Mouse (Mus musculus): ENCODE results near the gene Dll4. TPM values are rescaled to one million over a fixed set of nuclear protein-coding genes. Genes with fewer than 3 reads are reported as not detected.

Dll4 gene
- total and polyA plus RNA-seq, 3 experiments: 0.18 TPM; not detected in 2

DNA sequence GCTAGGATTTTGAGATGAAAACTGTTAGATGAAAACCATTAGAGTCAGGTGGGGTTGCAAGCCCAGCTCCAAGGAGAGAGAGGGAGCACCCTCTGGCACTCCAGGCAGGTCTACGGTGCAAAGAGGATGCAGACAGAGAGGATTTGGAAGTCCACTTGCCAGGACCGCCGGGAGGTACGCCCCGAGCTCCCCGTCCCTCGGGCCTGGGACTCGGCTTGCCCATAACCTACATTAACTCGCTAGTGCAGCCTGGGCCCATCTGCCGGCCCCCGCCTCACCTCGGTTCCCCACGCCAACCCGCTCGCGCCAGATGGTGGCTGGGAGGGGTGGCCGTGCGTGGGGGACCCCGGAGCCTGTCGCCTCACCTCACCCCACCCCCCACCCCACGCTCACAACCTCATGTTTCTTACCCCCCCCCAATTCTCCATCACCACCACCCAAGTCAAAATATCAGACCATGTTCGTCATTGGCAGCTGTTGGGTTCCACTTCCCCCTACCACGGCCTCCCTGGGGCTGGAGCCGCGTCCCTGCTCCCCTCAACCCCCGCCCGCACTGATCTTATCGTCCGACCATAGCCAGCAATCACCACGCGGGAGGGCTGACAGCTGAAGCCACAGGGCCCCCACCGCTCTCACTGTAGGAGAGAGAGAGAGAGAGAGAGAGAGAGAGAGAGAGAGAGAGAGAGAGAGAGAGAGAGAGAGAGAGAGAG lies 1.6 kb upstream of the Dll4 start:
- DNase-seq (ENCODE audit: low read depth, low spot score): peak; percentile 58
- no peaks in the 10 kb centered on the region for H3K79me2 ChIP-seq (ENCODE audit: control insufficient read depth, insufficient read depth, low read length, poor library complexity)
- H3K9ac ChIP-seq (ENCODE audit: control insufficient read depth, low read depth, low read length, poor library complexity, severe bottlenecking): peak overlapping the region; percentile 48
- peak overlapping the region; percentile 43 to 73; a peak in 3 of 4 replicates for H3K4me3 ChIP-seq (ENCODE audit: control insufficient read depth in 1 of 2, insufficient read depth in 1 of 2, low read depth in 2 of 2, low read length in 2 of 2)
- no peaks in the 10 kb centered on the region; a peak in 1 of 4 replicates for H3K36me3 ChIP-seq (ENCODE audit: control insufficient read depth in 1 of 2, insufficient read depth in 2 of 2, low read length in 2 of 2)
- peaks cover 12 to 20% of the 10 kb centered on the region in 2 experiments for H3K27me3 ChIP-seq (ENCODE audit: control insufficient read depth in 1 of 2, insufficient read depth in 2 of 2, low read length in 2 of 2)
- no peak overlapping the region for H3K27ac ChIP-seq (ENCODE audit: control insufficient read depth, low read depth, low read length)
- no peaks in the 10 kb centered on the region for H3K9me3 ChIP-seq (replicated peaks; ENCODE audit: insufficient read depth, low read length)
- peaks cover 4 to 19% of the 10 kb centered on the region in 2 experiments; a peak in 3 of 4 replicates for H3K4me1 ChIP-seq (ENCODE audit: control insufficient read depth in 1 of 2, insufficient read depth in 2 of 2, low read length in 2 of 2)
- TF ChIP-seq TAL1 (IDR thresholded peaks at IDR 0.05; ENCODE audit: low read length) (no peak), MYC (IDR thresholded peaks at IDR 0.05; ENCODE audit: low read depth, low read length) (no peak), KAT2A (conservative IDR thresholded peaks at IDR 0.05; ENCODE audit: low read depth, low read length) (no peak), MYB (IDR thresholded peaks at IDR 0.05; ENCODE audit: low read depth, low read length) (no peak), RAD21 (IDR thresholded peaks at IDR 0.05; ENCODE audit: low read depth, low read length) (no peak), TCF12 (IDR thresholded peaks at IDR 0.05; ENCODE audit: low read depth, low read length) (no peak), MAZ (IDR thresholded peaks at IDR 0.05; ENCODE audit: low read depth, low read length) (peak; percentile 98), ETS1 (IDR thresholded peaks at IDR 0.05; ENCODE audit: low read depth, low read length) (peak; percentile 54), ZKSCAN1 (IDR thresholded peaks at IDR 0.05; ENCODE audit: low read depth, low read length) (no peak), EP300 (IDR thresholded peaks at IDR 0.05; ENCODE audit: low read depth in 1 of 2, low read length in 2 of 2) (0 out of 4 replicates have a peak, but pooled peaks have one; percentile 10 to 19), MXI1 (IDR thresholded peaks at IDR 0.05; ENCODE audit: low read depth, low read length) (peak; percentile 50)

DNA sequence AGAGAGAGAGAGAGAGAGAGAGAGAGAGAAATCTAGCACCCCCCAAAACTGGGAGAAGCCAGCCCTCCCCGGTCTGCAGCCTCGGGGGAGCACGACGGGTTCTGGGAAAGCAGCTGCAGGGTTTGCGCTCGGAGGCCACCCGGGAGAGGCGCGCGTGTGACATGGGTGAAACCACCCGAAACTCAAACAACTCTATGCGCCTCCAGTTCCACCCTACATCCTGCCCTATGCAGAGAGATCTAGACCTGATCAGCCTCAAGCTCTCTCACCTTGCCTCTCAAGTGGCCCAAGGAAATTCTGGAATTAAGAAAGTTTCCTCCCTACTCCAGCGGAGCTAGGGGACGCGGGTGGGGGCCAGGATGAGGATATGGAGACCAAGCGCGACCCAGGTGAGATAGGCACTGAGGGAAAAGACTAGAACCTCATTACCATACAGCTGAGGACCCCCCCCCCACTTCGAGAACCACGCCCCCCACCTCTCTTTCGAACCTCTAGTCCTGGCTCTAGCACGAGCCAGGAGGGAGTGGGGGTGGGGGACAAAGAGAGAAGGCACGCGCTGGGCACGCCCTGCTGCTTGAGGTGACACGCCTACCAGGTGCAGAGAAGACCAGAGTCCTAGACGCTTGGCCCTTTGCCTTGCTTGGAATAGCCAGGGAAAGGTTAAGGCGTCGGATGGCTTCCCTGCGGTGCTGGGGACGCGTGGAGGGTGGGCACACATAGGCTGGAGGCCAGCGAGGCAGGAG lies 837 bp upstream of the Dll4 start:
- Histone ChIP-seq H3K9me3 (replicated peaks; ENCODE audit: insufficient read depth, low read length) (no peaks in the 10 kb centered on the region), H3K9ac (ENCODE audit: control insufficient read depth, low read depth, low read length, poor library complexity, severe bottlenecking) (peak overlapping the region; percentile 48), H3K4me3 (ENCODE audit: control insufficient read depth in 1 of 2, insufficient read depth in 1 of 2, low read depth in 2 of 2, low read length in 2 of 2) (peak overlapping the region; percentile 43 to 73), H3K79me2 (ENCODE audit: control insufficient read depth, insufficient read depth, low read length, poor library complexity) (no peaks in the 10 kb centered on the region), H3K27me3 (ENCODE audit: control insufficient read depth in 1 of 2, insufficient read depth in 2 of 2, low read length in 2 of 2) (peaks cover 12 to 20% of the 10 kb centered on the region in 2 experiments), H3K27ac (ENCODE audit: control insufficient read depth, low read depth, low read length) (no peak overlapping the region), H3K4me1 (ENCODE audit: control insufficient read depth in 1 of 2, insufficient read depth in 2 of 2, low read length in 2 of 2) (peaks cover 4 to 19% of the 10 kb centered on the region in 2 experiments; a peak in 3 of 4 replicates), H3K36me3 (ENCODE audit: control insufficient read depth in 1 of 2, insufficient read depth in 2 of 2, low read length in 2 of 2) (no peaks in the 10 kb centered on the region; a peak in 1 of 4 replicates)
- peak; percentile 44 for DNase-seq (ENCODE audit: low read depth, low spot score)
- peak; percentile 7 for TF ChIP-seq MXI1 (IDR thresholded peaks at IDR 0.05; ENCODE audit: low read depth, low read length)
- no peak for TF ChIP-seq POLR2A (IDR thresholded peaks at IDR 0.05; ENCODE audit: control insufficient read depth in 1 of 2, insufficient read depth in 1 of 2, low read depth in 1 of 2, low read length in 2 of 2, poor library complexity in 1 of 2)
- no peak for TF ChIP-seq MYC (IDR thresholded peaks at IDR 0.05; ENCODE audit: low read depth, low read length)
- no peak for TF ChIP-seq ZNF384 (IDR thresholded peaks at IDR 0.05; ENCODE audit: low read depth, low read length)
- TF ChIP-seq CHD2 (IDR thresholded peaks at IDR 0.05; ENCODE audit: low read length): no peak
- no peak for TF ChIP-seq NELFE (IDR thresholded peaks at IDR 0.05; ENCODE audit: low read depth, low read length)
- TF ChIP-seq MAX (IDR thresholded peaks at IDR 0.05; ENCODE audit: low read length): no peak
- no peak for TF ChIP-seq ETS1 (IDR thresholded peaks at IDR 0.05; ENCODE audit: low read depth, low read length)
- no peak for TF ChIP-seq GABPA (IDR thresholded peaks at IDR 0.05; ENCODE audit: low read depth, low read length)
- TF ChIP-seq MAFK (IDR thresholded peaks at IDR 0.05; ENCODE audit: borderline replicate concordance, low read depth, low read length): no peak
- no peak for TF ChIP-seq SIN3A (IDR thresholded peaks at IDR 0.05; ENCODE audit: low read length)
- TF ChIP-seq SMC3 (IDR thresholded peaks at IDR 0.05; ENCODE audit: low read depth, low read length): no peak
- no peak for TF ChIP-seq RCOR1 (IDR thresholded peaks at IDR 0.05; ENCODE audit: low read depth, low read length)
- TF ChIP-seq USF2 (IDR thresholded peaks at IDR 0.05; ENCODE audit: borderline replicate concordance in 1 of 2, insufficient read depth in 1 of 2, low read depth in 1 of 2, low read length in 2 of 2): no peak
- TF ChIP-seq BHLHE40 (IDR thresholded peaks at IDR 0.05; ENCODE audit: borderline replicate concordance, low read depth, low read length): peak; percentile 24; the same call in 1 of the 2 replicates
- TF ChIP-seq JUND (IDR thresholded peaks at IDR 0.05; ENCODE audit: low read depth, low read length): peak; percentile 75; the same call in 1 of the 2 replicates
- no peak for TF ChIP-seq RAD21 (IDR thresholded peaks at IDR 0.05; ENCODE audit: low read depth, low read length)
- TF ChIP-seq EP300 (IDR thresholded peaks at IDR 0.05; ENCODE audit: low read depth in 1 of 2, low read length in 2 of 2): no peak
- no peak for TF ChIP-seq E2F4 (IDR thresholded peaks at IDR 0.05; ENCODE audit: borderline replicate concordance, low read depth, low read length)
- TF ChIP-seq TBP (IDR thresholded peaks at IDR 0.05; ENCODE audit: low read depth, low read length): no peak

Measured in MEL (cell line).